Mouse (Mus musculus) neural tube, embryonic 11.5 days (tissue): ENCODE data around the gene Elovl6. TPM values are rescaled to one million over a fixed set of nuclear protein-coding genes. Genes with fewer than 3 reads are reported as not detected.

Experiments used
- ATAC-seq: fragments of 200-750 bp; cut with Nextera tagmentation; 2 replicates; pipeline ENCODE4 v1.8.0; 2017; ENCODE audit warnings: moderate number of reproducible peaks, mild to moderate bottlenecking, moderate TSS enrichment, moderate library complexity; ENCODE audit not compliant: insufficient read depth, low FRiP score, low TSS enrichment
- DNase-seq: peaks from one replicate; pipeline ENCODE4 v3.0.0-alpha.2; 2015; ENCODE audit warnings: low spot score
- H3K27ac ChIP-seq: fragments of 300-500 bp; sonication (generic); 2 replicates; pipeline ENCODE4 v1.5.1; 2014; ENCODE audit warnings: low read depth, mild to moderate bottlenecking, low read length
- H3K27me3 ChIP-seq: fragments of 300-500 bp; sonication (generic); 2 replicates; pipeline ENCODE4 v1.6.1; 2014; ENCODE audit warnings: mild to moderate bottlenecking, low read length, mixed read lengths; ENCODE audit not compliant: control insufficient read depth, insufficient read depth
- H3K36me3 ChIP-seq: fragments of 300-500 bp; sonication (generic); 2 replicates; pipeline ENCODE4 v1.6.1; 2014; ENCODE audit warnings: mild to moderate bottlenecking, low read length, moderate library complexity, mixed read lengths; ENCODE audit not compliant: control insufficient read depth, insufficient read depth
- H3K4me1 ChIP-seq: fragments of 300-500 bp; sonication (generic); 2 replicates; pipeline ENCODE4 v1.6.1; 2014; ENCODE audit warnings: low read length, mixed read lengths; ENCODE audit not compliant: control insufficient read depth, insufficient read depth
- H3K4me2 ChIP-seq: fragments of 300-500 bp; sonication (generic); 2 replicates; pipeline ENCODE4 v1.6.1; 2014; ENCODE audit warnings: low read depth, mild to moderate bottlenecking, moderate library complexity
- H3K4me3 ChIP-seq: fragments of 300-500 bp; sonication (generic); 2 replicates; pipeline ENCODE4 v1.5.1; 2014; ENCODE audit warnings: low read depth, low read length
- H3K9ac ChIP-seq: fragments of 300-500 bp; sonication (generic); 2 replicates; pipeline ENCODE4 v1.6.1; 2014; ENCODE audit warnings: mild to moderate bottlenecking, low read length
- H3K9me3 ChIP-seq: fragments of 300-500 bp; sonication (generic); 2 replicates; pipeline ENCODE4 v1.6.1; 2016; ENCODE audit warnings: low read length; ENCODE audit not compliant: control insufficient read depth
- WGBS: fragments of 180-500 bp; shearing (Covaris S2); extraction: QIAGEN DNeasy Blood & Tissue Kit; methylation state at CpG from one replicate; pipeline ENCODE4 v1.1.7; 2014; 5-methylcytosine and 5-hydroxymethylcytosine counted together
- polyA plus RNA-seq: library from polyadenylated mRNA; unstranded; fragments of >200 nt; fragmentation: Nextera tagmentation; extraction: Ambion mirVana; gene quantifications from 2 replicates; pipeline ENCODE4 v1.2.1, GENCODE M21; 2014

Elovl6 gene
- polyA plus RNA-seq, 1 experiment from 2014 or later = 47.1 TPM

GRCm38 (mm10) chr3:129515863-129516436 is 16.2 kb upstream of the Elovl6 start:
- 96% methylated on average over 3 of the region's 3 CpGs for WGBS
- no peaks in the 10 kb centered on the region for H3K4me1 ChIP-seq
- ATAC-seq = no peak

DNA sequence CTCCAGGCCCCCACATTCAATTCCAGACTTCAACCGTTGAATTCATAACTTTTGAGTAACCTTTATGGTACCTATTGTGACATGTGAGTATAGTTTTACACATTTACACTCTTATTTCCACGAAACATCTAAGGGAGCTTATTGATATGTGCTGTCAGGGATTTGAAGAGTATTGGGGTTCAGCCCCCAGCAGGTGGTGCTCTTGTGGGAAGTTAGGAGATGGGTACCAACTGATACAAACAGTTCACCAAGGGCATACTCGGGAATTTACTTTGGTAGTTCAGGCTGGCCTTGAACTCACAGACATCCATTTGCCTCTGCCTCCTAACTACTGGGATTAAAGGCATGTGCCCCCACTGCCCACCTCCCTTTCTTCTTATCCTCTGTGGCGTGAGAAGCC is 11.7 kb upstream of the Elovl6 start:
- H3K4me2 ChIP-seq = no peak overlapping the region
- ATAC-seq (no peak), DNase-seq (no peak)
- H3K36me3 ChIP-seq = no peaks in the 10 kb centered on the region
- no peak overlapping the region for H3K4me3 ChIP-seq
- no peaks in the 10 kb centered on the region for H3K27me3 ChIP-seq
- no peaks in the 10 kb centered on the region for H3K4me1 ChIP-seq
- H3K9ac ChIP-seq = no peak overlapping the region
- no peak overlapping the region for H3K27ac ChIP-seq
- H3K9me3 ChIP-seq = no peaks in the 10 kb centered on the region
- WGBS = 78% methylated on average over 4 of the region's 4 CpGs

More at GRCm38 (mm10) chr3:129515863-129516436, 16.2 kb upstream of the Elovl6 start:
- H3K4me3 ChIP-seq = no peak overlapping the region
- no peaks in the 10 kb centered on the region for H3K9me3 ChIP-seq
- H3K27ac ChIP-seq = no peak overlapping the region
- no peak overlapping the region for H3K9ac ChIP-seq
- DNase-seq = no peak
- no peaks in the 10 kb centered on the region for H3K27me3 ChIP-seq
- no peaks in the 10 kb centered on the region for H3K36me3 ChIP-seq
- no peak overlapping the region for H3K4me2 ChIP-seq

GRCm38 (mm10) chr3:129523456-129524143 is 8.6 kb upstream of the Elovl6 start:
- Histone ChIP-seq H3K4me2 (no peak overlapping the region), H3K9ac (no peak overlapping the region), H3K4me1 (no peaks in the 10 kb centered on the region), H3K9me3 (no peaks in the 10 kb centered on the region), H3K27me3 (no peaks in the 10 kb centered on the region), H3K4me3 (no peak overlapping the region), H3K36me3 (no peaks in the 10 kb centered on the region), H3K27ac (no peak overlapping the region)
- no peak for ATAC-seq
- no peak for DNase-seq
- 88% methylated on average over 10 of the region's 10 CpGs for WGBS

DNA sequence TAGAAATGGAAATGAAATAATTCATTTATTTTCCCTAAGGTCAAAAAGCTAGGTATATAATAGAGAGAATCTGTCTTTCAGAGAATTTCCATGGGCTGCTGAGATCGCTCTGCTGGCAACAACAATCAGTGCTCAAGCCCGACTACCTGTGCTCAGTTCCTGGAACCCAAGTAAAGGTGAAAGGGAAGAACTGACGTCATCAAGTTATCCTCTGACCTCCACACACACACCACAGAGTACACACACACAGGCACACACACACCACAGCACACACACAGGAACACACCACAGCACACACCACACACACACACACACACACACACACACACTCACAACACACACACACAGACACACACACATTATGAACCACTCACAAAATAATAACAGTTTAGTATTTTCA is 5.1 kb upstream of the Elovl6 start:
- Histone ChIP-seq H3K9ac (no peak overlapping the region), H3K4me3 (no peak overlapping the region), H3K36me3 (no peaks in the 10 kb centered on the region), H3K4me1 (no peaks in the 10 kb centered on the region), H3K27me3 (no peaks in the 10 kb centered on the region), H3K9me3 (no peaks in the 10 kb centered on the region), H3K27ac (no peak overlapping the region), H3K4me2 (no peak overlapping the region)
- 88% methylated on average over 3 of the region's 3 CpGs for WGBS
- ATAC-seq = no peak
- no peak for DNase-seq

DNA sequence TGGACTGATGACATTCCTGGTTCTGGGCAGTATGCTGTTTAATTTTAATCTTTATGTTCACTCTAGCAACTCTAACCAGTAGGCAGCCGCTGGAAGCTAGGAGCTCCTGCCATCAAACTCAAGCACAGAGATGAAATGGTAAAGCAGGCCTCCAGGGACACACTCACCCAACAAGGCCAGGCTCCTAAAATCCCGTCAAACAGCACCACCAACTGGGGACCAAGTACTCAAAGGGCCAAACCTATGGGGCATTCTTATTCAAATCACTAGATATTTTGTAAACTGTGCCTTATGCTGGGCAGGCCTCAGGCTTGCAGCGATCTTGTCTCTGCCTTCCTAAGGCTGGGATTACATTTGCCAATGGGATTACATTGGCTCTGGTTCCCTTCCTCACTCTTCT is 2.8 kb upstream of the Elovl6 start:
- Histone ChIP-seq H3K27ac (no peak overlapping the region), H3K4me1 (peaks cover 2% of the 10 kb centered on the region; the same call in 1 of the 2 replicates), H3K4me3 (no peak overlapping the region), H3K36me3 (no peaks in the 10 kb centered on the region), H3K27me3 (no peaks in the 10 kb centered on the region), H3K9me3 (no peaks in the 10 kb centered on the region), H3K9ac (no peak overlapping the region), H3K4me2 (no peak overlapping the region)
- 57% methylated on average over 3 of the region's 3 CpGs for WGBS
- no peak for ATAC-seq
- no peak for DNase-seq

DNA sequence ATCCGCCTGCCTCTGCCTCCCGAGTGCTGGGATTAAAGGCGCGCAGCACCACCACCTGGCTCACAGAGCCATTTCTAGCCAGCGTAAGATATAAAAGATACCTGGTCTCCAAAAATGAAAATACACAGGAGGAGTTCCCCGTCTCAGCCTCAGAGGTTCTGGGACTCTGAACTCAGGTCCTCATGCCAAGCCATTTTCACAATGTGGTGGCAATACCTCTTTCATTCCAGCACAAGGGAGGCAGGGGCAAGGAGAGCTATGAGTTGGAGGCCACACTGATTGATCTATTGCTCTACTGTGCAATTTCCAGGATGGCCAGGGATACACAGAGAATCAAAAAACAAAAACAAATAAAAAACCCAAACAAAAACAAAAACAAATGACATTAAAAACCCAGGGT is 1.7 kb upstream of the Elovl6 start:
- Histone ChIP-seq H3K4me3 (no peak overlapping the region), H3K9me3 (no peaks in the 10 kb centered on the region), H3K36me3 (no peaks in the 10 kb centered on the region), H3K27me3 (no peaks in the 10 kb centered on the region), H3K4me1 (peaks cover 8% of the 10 kb centered on the region), H3K9ac (no peak overlapping the region), H3K27ac (no peak overlapping the region), H3K4me2 (no peak overlapping the region)
- 94% methylated on average over 6 of the region's 6 CpGs for WGBS
- DNase-seq = no peak
- no peak for ATAC-seq

DNA sequence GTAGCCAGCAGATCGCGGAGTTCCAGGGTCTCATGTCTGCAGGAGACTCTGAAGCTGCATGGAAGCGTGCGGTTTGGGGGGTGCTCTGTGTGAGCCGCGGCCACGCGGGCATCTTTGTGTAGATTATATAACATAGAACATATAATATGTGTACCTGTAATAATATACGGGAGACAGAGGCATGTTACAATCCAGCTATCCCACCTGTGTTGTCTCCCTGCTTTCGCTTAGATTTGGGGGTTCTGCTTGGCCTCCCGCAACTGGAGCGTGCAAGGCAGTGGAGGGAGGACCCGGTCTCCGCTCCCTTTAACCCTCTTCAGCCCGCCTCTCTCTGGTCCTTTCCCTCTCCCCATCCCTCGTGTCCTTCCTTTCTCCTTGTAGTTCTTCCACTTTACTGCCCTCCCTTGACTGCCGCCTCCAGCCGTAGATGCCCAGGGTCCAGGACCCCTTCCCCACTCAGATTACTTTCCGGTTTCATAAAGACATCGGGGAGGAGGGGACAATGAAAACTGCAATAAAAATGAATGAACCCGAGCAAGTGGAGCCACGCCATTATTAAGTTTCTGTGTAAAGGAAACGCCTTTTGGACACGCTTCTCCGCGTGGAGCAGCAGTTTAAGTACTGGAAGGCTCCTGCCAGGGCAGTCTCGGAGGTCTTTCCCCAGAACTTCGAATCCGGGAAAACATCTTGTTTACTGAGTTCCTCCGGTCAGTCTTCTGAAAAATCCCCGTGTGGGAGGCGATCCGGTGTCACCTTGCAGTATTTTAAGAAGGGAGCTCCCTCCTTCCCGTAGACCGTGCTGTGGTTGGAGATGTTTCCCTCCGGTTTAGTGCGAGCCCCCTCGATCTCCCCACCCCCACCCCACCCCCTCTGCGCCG is 949 bp downstream of the Elovl6 start:
- WGBS = under 1% methylated on average over 38 of the region's 40 CpGs
- H3K27me3 ChIP-seq = no peaks in the 10 kb centered on the region
- ATAC-seq (peak; percentile 7; the same call in 1 of the 2 replicates), DNase-seq (peak; percentile 67)
- H3K4me1 ChIP-seq = peaks cover 23% of the 10 kb centered on the region
- peak overlapping the region; percentile 97 for H3K9ac ChIP-seq
- H3K27ac ChIP-seq = peak overlapping the region; percentile 98
- no peaks in the 10 kb centered on the region for H3K9me3 ChIP-seq
- H3K4me3 ChIP-seq = peak overlapping the region; percentile 80
- H3K36me3 ChIP-seq = no peaks in the 10 kb centered on the region
- peak overlapping the region; percentile 59 for H3K4me2 ChIP-seq

GRCm38 (mm10) chr3:129533743-129534530 is 1.8 kb downstream of the Elovl6 start:
- Histone ChIP-seq H3K4me2 (peak overlapping the region; percentile 59), H3K36me3 (no peaks in the 10 kb centered on the region), H3K27ac (peak overlapping the region; percentile 98), H3K9me3 (no peaks in the 10 kb centered on the region), H3K4me3 (peak overlapping the region; percentile 80), H3K4me1 (peaks cover 27% of the 10 kb centered on the region), H3K9ac (peak overlapping the region; percentile 97), H3K27me3 (no peaks in the 10 kb centered on the region)
- ATAC-seq (peak; percentile 42), DNase-seq (peak; percentile 84)
- under 1% methylated on average over 45 of the region's 74 CpGs for WGBS
